Mouse (Mus musculus) ES-CJ7 (cell line): ENCODE results near the gene Ppp1r9b.
A peak's percentile ranks its signal among the peaks of the same experiment; 100 is the strongest.

Experiments
- DNase-seq: peaks from one replicate; pipeline ENCODE4 v3.0.0; 2011; ENCODE audit warnings: low read depth, low spot score

Ppp1r9b gene

GRCm38 (mm10) chr11:95044185-95044870, 53.5 kb downstream of the Ppp1r9b start:
- no peak for DNase-seq

DNA sequence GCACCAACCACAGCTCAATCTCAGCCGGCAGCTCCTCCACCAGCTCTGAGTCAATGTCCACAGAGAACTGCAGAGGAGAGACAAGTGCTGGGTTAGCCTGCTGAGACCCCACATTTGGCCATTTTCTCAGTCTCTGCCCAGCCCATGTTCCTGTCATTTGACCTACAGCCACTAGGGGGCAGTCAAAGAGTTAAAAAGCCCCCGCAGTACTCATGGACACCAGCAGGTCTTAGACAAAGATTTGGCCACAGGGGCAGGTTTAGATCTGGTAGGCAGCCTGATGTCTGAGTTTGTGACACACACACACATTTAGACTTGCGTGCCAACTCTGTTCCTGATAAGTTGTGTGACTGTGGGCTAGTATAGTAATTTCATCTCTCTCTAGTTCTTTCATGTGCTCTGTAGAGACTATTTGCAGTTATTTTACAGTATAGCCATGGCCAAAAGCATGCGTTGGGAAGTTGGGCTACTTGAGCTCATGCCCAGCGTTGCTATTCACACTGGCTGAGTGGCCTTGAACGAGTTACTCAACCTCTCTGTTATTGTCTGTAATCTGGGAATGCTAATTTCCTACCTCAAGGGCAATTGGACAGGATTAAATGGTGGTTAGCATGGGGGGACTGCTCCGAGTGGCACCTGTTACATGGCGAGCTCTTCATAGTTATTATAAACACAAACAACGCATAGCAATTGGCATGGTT, 56.3 kb downstream of the Ppp1r9b start:
- peak; percentile 86 for DNase-seq

DNA sequence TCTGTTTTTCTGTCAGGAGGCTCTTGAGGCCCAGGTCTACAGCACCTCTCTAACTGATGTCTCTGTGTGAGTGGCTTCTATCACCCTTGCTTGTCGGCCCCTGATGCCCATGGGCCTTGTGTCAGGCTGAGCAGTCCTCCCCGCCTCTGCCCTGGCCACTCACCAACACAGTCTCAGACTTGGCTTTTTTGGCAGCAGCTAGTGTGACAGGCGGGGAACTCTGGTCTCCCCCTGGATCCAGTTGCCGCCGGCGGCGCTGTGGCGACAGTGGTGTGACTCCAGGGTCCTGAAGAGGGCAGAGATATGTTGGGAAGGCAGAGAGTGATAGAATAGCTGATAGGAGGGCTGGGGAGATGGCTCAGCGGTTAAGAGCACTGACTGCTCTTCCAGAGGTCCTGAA, 62.2 kb downstream of the Ppp1r9b start:
- DNase-seq, result no peak
